Mouse (Mus musculus): ENCODE measurements around the gene Actr10. TPM values are rescaled to one million over a fixed set of nuclear protein-coding genes. Genes with fewer than 3 reads are reported as not detected.
A peak's percentile ranks its signal among the peaks of the same experiment; 100 is the strongest.

Gene Actr10
- 201 and 244 TPM in 2 replicates for polyA plus RNA-seq (2015; fragmentation: Nextera tagmentation; extraction: Ambion mirVana)

DNA sequence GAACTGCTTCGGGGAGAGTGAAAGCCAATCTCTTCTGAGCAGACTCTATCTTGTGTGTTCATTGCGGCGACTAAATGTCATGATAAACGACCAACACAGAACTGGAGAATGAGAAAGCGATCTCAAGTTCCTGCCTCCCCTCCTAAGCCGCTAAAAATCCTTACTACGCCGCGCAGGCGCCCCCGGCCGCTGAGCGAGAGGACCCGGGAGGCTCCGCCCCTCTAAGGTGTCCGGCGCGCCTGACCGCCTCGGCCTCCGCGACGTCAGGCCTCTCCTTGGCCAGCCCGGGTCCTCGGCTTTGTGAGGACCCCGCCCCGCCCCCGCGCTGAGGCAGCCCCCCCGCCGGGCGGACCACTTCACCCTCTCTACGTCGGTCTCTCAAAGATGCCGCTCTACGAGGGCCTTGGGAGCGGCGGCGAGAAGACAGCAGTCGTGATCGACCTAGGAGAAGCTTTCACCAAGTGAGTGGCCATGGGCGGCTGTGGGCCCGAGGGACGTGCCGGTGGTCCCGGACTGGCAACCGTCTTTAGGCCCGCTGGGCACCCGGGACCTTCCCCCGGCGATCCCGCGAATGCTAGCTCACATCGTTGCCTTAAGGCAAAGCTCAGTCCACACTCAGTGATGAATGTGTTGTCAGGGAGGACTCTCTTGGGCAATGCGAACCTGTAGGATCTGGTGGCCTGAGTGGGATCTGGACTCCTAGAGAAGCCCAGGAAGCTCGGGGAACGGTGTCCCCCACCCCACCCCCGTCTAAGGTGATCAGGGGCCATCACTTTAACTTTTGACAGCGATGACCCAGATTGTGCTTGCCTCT lies at the start of gene Actr10:
Gene Actr10 (plus strand): TSS at position 287 of the 814 bp plus-strand sequence.
- Histone ChIP-seq H3K9me3 (0 out of 2 replicates have a peak, but pooled peaks cover 3% of the 10 kb centered on the region), H3K27ac (peak within 1 kb of the TSS; percentile 94), H3K4me2 (peak within 1 kb of the TSS; percentile 71), H3K9ac (peak within 1 kb of the TSS; percentile 93), H3K4me1 (peaks cover 8% of the 10 kb centered on the region), H3K27me3 (no peaks in the 10 kb centered on the region), H3K4me3 (peak within 1 kb of the TSS; percentile 89), H3K36me3 (peaks cover 15% of the 10 kb centered on the region)
- under 1% methylated on average over 59 of the region's 59 CpGs for WGBS
- ATAC-seq (ENCODE audit: insufficient number of reproducible peaks, insufficient read depth, low FRiP score, low TSS enrichment, low read depth): peak; percentile 95

DNA sequence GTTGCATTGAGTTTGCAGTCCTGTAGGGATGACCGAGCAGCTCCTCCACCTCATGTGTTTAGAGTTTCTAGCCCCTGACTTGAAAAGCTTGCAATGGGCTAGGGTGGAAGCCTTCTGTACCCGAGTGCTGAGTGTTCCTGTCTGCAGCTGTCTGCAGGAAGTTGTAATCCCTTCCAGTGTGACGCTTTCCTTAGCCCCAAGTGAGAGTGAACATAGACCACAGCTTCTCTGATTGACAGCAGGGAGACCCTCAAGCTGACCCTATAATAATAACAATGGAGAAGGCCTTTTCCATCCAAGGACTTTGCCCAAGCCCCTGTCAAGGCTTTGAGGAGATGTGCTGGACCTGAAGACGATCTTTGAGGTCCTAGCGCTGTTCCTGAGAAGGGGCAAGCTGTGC lies 47.3 kb upstream of the Actr10 start:
- Histone ChIP-seq H3K4me3 (no peak overlapping the region), H3K4me1 (peaks cover 6% of the 10 kb centered on the region; the same call in 1 of the 2 replicates), H3K9me3 (no peaks in the 10 kb centered on the region), H3K4me2 (no peak overlapping the region), H3K36me3 (peaks cover 88% of the 10 kb centered on the region), H3K27ac (no peak overlapping the region), H3K27me3 (no peaks in the 10 kb centered on the region), H3K9ac (no peak overlapping the region)
- ATAC-seq (ENCODE audit: insufficient number of reproducible peaks, insufficient read depth, low FRiP score, low TSS enrichment, low read depth): no peak
- 82% methylated on average over 5 of the region's 5 CpGs for WGBS

DNA sequence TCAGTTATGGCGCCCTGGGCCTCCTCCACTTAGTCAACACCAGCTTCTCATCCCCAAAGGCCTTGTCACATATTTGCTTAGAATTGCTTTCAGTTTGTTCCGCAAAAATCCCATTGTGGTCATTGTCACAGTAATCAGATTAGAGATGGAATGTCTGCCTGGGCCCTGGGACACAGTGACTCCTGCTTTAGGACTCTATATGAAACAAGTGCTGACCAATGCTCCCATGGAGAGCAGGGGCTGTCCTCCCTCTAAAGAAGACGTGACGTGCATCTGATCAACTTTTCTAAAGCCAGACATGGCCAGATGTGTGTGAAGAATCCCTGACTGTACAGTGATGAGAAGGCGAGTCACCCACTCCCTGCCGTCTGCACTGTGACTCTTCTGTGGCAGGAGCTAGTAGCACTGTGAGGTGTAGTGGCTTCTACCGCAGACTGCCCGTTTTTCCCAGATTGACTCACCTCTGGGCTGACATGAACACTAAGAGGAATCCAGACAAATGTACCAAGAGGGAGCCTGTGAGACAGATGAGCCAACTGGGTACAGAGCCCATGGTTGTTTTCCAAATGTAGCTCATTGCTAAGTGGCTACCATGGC lies 46.7 kb upstream of the Actr10 start:
- WGBS: 83% methylated on average over 8 of the region's 8 CpGs
- H3K9me3 ChIP-seq: no peaks in the 10 kb centered on the region
- H3K4me3 ChIP-seq: no peak overlapping the region
- H3K4me1 ChIP-seq: peaks cover 6% of the 10 kb centered on the region; the same call in 1 of the 2 replicates
- peaks cover 85% of the 10 kb centered on the region for H3K36me3 ChIP-seq
- ATAC-seq (ENCODE audit: insufficient number of reproducible peaks, insufficient read depth, low FRiP score, low TSS enrichment, low read depth): no peak
- no peak overlapping the region for H3K9ac ChIP-seq
- H3K27me3 ChIP-seq: no peaks in the 10 kb centered on the region
- H3K27ac ChIP-seq: no peak overlapping the region
- H3K4me2 ChIP-seq: no peak overlapping the region

DNA sequence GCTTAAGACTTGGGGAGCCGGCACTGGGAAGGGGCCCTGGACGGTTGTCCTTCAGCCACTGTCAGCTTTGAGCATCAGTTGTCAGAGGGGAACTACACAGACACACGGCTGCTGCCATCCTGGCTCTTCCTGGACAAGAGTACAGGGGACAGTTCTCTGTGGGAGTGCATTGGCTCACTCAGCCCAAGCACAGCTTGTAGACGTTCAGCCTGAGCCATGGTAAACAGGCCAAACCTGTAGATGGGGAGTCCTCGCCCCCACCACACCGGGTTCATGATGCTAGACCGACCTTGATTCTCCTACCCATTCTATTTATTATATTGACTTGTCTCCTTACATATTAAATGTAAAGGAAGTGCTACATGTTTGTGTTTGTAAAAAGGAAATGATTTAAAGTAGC lies 42.4 kb upstream of the Actr10 start:
- Histone ChIP-seq H3K4me1 (no peaks in the 10 kb centered on the region), H3K9ac (no peak overlapping the region), H3K4me2 (no peak overlapping the region), H3K36me3 (peaks cover 93% of the 10 kb centered on the region), H3K9me3 (no peaks in the 10 kb centered on the region), H3K4me3 (no peak overlapping the region), H3K27ac (no peak overlapping the region), H3K27me3 (no peaks in the 10 kb centered on the region)
- 82% methylated on average over 7 of the region's 7 CpGs for WGBS
- ATAC-seq (ENCODE audit: insufficient number of reproducible peaks, insufficient read depth, low FRiP score, low TSS enrichment, low read depth): no peak

DNA sequence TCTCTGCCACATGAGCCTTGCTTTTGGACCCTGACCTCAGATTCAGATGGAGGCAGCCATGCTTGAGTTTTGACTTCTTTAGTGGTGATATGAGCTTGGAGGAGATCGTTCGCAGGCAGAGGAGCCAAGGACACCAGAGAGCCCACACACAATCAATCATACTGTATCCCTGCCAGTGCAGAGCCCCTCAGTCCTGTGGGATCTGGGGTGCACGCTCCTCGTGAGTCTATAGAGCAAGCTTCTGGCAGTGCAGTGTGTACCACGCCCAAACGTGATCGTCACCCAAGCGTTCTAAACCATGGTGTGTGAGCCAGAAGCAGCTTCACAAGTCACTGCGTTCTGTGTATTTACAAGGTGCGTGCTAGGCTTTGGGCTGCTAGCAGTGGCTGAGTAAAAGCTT lies 41.6 kb upstream of the Actr10 start:
- Histone ChIP-seq H3K27me3 (no peaks in the 10 kb centered on the region), H3K4me1 (no peaks in the 10 kb centered on the region), H3K27ac (no peak overlapping the region), H3K36me3 (peaks cover 90% of the 10 kb centered on the region), H3K9me3 (no peaks in the 10 kb centered on the region), H3K4me2 (no peak overlapping the region), H3K4me3 (no peak overlapping the region), H3K9ac (no peak overlapping the region)
- ATAC-seq (ENCODE audit: insufficient number of reproducible peaks, insufficient read depth, low FRiP score, low TSS enrichment, low read depth): no peak
- WGBS: 87% methylated on average over 10 of the region's 10 CpGs

DNA sequence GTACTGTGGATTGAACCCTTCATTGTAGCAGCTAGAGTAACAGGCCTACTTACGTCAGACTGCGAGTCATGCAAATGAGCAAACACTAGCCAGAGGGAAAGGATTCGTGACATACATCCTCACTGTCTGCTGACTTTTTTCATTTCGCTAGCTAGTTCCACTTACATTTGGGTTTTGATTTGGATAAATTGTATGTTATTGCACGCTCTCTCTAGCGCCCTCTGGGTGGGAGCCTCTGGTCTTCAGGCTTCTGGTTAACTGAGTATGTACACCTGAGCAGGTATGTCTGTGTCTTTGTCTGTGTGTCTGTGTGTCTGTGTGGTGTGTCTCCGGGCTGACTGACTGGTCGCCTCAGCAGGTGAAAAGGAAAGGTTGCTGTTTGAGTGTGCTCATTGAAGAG lies 40.2 kb upstream of the Actr10 start:
- Histone ChIP-seq H3K4me2 (no peak overlapping the region), H3K4me3 (no peak overlapping the region), H3K4me1 (no peaks in the 10 kb centered on the region), H3K27ac (no peak overlapping the region), H3K27me3 (no peaks in the 10 kb centered on the region), H3K36me3 (peaks cover 88% of the 10 kb centered on the region), H3K9me3 (no peaks in the 10 kb centered on the region), H3K9ac (no peak overlapping the region)
- WGBS: 72% methylated on average over 8 of the region's 8 CpGs
- no peak for ATAC-seq (ENCODE audit: insufficient number of reproducible peaks, insufficient read depth, low FRiP score, low TSS enrichment, low read depth)

DNA sequence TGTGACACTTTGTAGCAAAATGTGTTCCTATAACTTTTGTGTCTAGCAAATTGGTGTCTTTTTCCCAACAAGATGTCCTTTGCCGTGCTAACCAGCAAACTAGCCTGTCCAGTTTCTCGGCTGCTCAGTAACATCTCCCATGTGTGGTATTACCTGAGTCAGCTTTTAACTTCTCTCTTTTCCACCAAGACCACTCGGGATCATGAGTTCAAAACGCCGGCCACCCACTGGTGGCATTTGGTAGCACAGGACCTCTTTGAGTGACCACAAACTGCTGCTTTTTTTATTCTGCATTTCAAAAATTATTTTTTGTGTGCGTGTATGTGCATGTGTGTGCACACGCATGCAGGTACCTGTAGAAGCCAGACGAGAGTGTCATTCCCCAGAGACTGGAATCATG lies 39.2 kb upstream of the Actr10 start:
- H3K36me3 ChIP-seq: peaks cover 88% of the 10 kb centered on the region
- WGBS: 82% methylated on average over 8 of the region's 8 CpGs
- H3K4me1 ChIP-seq: no peaks in the 10 kb centered on the region
- no peak overlapping the region for H3K27ac ChIP-seq
- H3K27me3 ChIP-seq: no peaks in the 10 kb centered on the region
- no peak for ATAC-seq (ENCODE audit: insufficient number of reproducible peaks, insufficient read depth, low FRiP score, low TSS enrichment, low read depth)
- H3K4me2 ChIP-seq: no peak overlapping the region
- H3K9me3 ChIP-seq: no peaks in the 10 kb centered on the region
- H3K9ac ChIP-seq: no peak overlapping the region
- no peak overlapping the region for H3K4me3 ChIP-seq

DNA sequence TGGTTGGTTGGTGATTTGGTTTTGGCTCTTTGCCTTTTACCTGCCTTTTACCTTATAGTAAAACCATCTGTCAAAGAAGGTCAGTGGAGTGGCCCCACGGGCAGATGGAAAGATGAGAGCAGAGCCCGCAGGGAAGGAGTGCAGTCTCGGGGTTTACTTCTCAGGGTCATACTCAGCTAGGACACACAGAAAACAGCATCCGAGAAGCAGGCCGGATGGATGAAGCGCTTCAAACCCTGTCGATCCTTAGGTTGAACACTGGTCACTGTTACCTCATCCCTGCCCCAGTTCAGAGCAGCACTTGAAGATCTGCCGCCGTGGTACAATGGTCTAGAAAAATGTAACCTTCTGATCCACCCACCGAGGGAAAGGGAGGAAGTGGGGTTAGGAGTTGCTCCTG lies 33.2 kb upstream of the Actr10 start:
- ATAC-seq (ENCODE audit: insufficient number of reproducible peaks, insufficient read depth, low FRiP score, low TSS enrichment, low read depth): no peak
- 86% methylated on average over 10 of the region's 10 CpGs for WGBS

DNA sequence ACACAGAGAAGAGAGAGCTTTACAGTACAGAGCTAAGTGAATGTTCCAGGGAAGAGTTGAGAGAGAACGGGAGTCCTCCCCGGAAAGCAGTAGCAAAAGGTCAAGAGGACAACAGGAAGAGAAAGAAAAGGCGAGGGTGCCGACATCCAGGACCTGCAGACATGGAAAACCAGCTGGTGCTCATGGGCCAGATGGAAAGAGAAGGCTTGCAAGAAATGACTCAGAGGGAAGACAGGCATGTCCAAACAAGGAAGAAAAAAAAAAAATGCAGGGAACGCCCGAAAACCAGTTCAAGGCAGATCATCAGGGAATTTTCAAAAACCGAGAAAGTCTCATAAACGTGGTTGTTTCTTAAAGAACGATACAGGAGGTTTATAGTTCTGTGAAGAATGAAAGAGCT lies 30.8 kb upstream of the Actr10 start:
- peak overlapping the region; percentile 53; the same call in 1 of the 2 replicates for H3K27ac ChIP-seq
- WGBS: 60% methylated on average over 9 of the region's 9 CpGs

More for the DNA sequence above, 33.2 kb upstream of the Actr10 start:
- no peak overlapping the region for H3K4me2 ChIP-seq
- H3K27ac ChIP-seq: no peak overlapping the region
- no peak overlapping the region for H3K4me3 ChIP-seq
- no peaks in the 10 kb centered on the region for H3K27me3 ChIP-seq
- H3K4me1 ChIP-seq: peaks cover 12% of the 10 kb centered on the region
- peaks cover 43% of the 10 kb centered on the region for H3K36me3 ChIP-seq
- H3K9me3 ChIP-seq: no peaks in the 10 kb centered on the region
- H3K9ac ChIP-seq: no peak overlapping the region

DNA sequence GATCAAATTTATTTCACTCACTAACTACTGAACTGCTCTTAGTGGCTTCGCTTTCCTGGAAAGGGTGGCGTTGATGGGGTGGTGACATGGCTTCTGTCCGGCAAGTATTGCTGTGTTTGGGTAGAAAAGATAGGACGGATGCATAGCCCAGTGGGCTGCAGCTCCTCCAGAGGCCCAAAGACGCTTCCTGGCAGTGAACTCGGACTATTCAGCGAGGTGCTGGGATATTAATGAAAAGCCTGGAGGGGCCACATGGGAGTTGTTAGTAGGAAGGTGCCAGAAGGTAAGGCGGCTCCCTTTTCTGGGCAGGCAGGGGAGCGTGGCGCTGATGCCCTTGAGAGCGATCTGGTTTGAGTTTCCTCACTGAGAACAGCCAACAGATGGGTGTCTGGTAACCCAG lies 30.0 kb upstream of the Actr10 start:
- Histone ChIP-seq H3K27ac (no peak overlapping the region), H3K36me3 (peaks cover 18% of the 10 kb centered on the region), H3K9me3 (no peaks in the 10 kb centered on the region), H3K4me2 (no peak overlapping the region), H3K4me3 (no peak overlapping the region), H3K27me3 (no peaks in the 10 kb centered on the region), H3K4me1 (peaks cover 17% of the 10 kb centered on the region), H3K9ac (no peak overlapping the region)
- WGBS: 63% methylated on average over 11 of the region's 11 CpGs
- no peak for ATAC-seq (ENCODE audit: insufficient number of reproducible peaks, insufficient read depth, low FRiP score, low TSS enrichment, low read depth)

More for the DNA sequence above, 30.8 kb upstream of the Actr10 start:
- no peak for ATAC-seq (ENCODE audit: insufficient number of reproducible peaks, insufficient read depth, low FRiP score, low TSS enrichment, low read depth)
- Histone ChIP-seq H3K9me3 (no peaks in the 10 kb centered on the region), H3K4me1 (peaks cover 17% of the 10 kb centered on the region), H3K36me3 (peaks cover 24% of the 10 kb centered on the region), H3K9ac (no peak overlapping the region), H3K27me3 (no peaks in the 10 kb centered on the region), H3K4me2 (no peak overlapping the region), H3K4me3 (no peak overlapping the region)

DNA sequence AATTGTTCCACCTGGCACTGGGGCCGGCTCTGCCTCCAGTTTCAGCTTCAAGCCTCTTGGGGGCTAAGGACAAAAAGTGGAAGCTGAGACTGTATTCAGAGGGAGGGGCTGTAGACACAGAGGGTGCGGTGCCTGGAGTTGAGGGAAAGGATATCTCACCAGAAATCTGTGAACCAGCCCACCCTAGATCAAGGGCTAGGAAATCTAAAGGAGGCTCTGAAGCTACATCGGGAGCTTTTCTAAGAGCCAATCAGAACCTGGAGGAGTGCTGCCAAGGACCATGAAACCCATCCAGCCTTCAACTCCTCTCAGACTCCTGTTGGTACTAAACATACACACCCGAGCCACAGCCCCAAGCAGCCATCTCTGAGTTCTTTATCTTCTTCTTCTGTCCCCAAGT lies 29.6 kb upstream of the Actr10 start:
- no peak overlapping the region for H3K27ac ChIP-seq
- H3K9ac ChIP-seq: no peak overlapping the region
- ATAC-seq (ENCODE audit: insufficient number of reproducible peaks, insufficient read depth, low FRiP score, low TSS enrichment, low read depth): 0 out of 2 replicates have a peak, but pooled peaks have one; percentile 11
- H3K4me1 ChIP-seq: peaks cover 17% of the 10 kb centered on the region
- H3K36me3 ChIP-seq: peaks cover 14% of the 10 kb centered on the region
- no peak overlapping the region for H3K4me2 ChIP-seq
- no peak overlapping the region for H3K4me3 ChIP-seq
- no peaks in the 10 kb centered on the region for H3K9me3 ChIP-seq
- WGBS: 46% methylated on average over 4 of the region's 4 CpGs
- no peaks in the 10 kb centered on the region for H3K27me3 ChIP-seq

DNA sequence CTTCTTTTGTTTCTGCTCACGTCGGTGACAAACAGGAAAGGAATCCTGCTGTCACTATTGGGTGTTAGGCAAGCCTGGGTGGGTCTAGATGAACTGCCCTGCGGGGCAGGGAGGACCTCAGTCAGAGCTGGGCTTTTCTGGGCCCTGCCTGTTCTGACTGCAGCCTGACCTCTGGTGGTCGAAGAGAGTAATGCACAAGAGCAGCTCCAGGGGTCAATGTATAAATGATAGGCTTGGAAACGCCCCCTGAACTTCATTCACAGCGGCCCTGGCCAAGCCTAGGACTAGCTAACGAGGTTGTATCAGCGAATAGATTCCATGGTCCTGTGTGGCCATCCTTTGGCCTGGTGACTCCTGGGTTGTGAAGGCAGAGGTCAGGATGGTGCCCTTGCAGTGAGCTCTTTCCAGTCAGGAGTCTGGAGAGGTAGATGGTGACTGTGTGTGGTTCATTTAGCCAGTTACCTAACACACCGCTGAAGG lies 27.4 kb upstream of the Actr10 start:
- Histone ChIP-seq H3K36me3 (no peaks in the 10 kb centered on the region), H3K27me3 (no peaks in the 10 kb centered on the region), H3K4me1 (peaks cover 17% of the 10 kb centered on the region), H3K4me3 (no peak overlapping the region), H3K9me3 (no peaks in the 10 kb centered on the region), H3K27ac (no peak overlapping the region; the same call in 1 of the 2 replicates), H3K9ac (no peak overlapping the region), H3K4me2 (no peak overlapping the region)
- ATAC-seq (ENCODE audit: insufficient number of reproducible peaks, insufficient read depth, low FRiP score, low TSS enrichment, low read depth): no peak; the same call in 1 of the 2 replicates
- 14% methylated on average over 9 of the region's 9 CpGs for WGBS

Data from embryonic facial prominence, embryonic 13.5 days (tissue).